Mouse (Mus musculus): ENCODE measurements around the gene Abhd15. TPM values are rescaled to one million over a fixed set of nuclear protein-coding genes. Genes with fewer than 3 reads are reported as not detected.

The Abhd15 gene
- 0.76 and 1.1 TPM in 2 replicates for polyA plus RNA-seq (2012; rRNA removed)
- polyA plus RNA-seq (2014; fragmentation: Nextera tagmentation; extraction: Ambion mirVana), result 2.3 and 2.7 TPM in 2 replicates

DNA sequence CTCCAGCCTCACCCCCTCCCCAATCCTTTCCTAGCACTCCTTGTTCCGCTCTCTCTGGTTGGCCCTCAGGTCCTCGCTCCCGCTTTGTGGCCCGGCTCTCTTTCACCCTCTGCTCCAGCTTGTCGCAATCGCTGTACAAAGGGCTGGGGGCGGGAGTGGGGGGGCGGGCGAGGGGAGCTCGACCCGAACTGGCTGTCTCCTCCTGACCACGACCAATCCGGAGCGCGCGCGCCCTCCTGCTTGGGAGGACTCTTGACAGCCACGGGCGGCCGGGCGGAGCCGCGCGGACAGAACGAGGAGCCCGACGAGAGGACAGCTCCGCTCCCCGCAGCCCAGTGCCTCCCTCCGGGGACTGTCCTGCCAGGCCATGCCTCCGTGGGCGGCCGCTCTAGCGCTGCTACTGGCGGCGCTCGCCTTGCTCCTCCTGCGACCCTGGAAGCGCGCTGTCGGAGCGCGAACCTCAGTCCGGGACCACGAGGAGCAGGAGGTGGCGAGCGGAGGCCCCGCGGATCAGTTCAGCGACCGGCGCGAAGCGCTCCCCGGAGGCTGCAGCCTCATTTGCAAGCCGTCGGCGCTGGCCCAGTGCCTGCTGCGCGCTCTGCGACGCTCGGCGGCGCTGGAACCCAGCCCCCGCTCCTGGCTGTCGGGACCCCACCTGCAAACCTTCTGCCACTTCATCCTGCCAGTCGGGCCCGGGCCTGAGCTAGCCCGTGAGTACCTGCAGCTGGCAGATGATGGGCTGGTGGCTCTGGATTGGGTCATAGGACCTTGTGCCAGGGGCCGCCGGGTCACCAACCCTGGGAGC, at the start of gene Abhd15:
Gene Abhd15 (plus strand): TSS at position 290 of the 805 bp plus-strand sequence.
- H3K36me3 ChIP-seq (replicated peaks; ENCODE audit: control insufficient read depth, insufficient read depth, low read depth), result no peaks in the 10 kb centered on the region
- H3K9me3 ChIP-seq (ENCODE audit: control insufficient read depth, low read length), result no peaks in the 10 kb centered on the region
- peak within 1 kb of the TSS; percentile 98 for H3K4me2 ChIP-seq (ENCODE audit: low read depth)
- ATAC-seq (ENCODE audit: insufficient read depth), result peak; percentile 46
- peak within 1 kb of the TSS; percentile 16; the same call in 1 of the 2 replicates for H3K27ac ChIP-seq
- peak in 1 of 3 experiments; percentile 52 for DNase-seq (ENCODE audit: low read depth in 3 of 3, low spot score in 3 of 3)
- peak within 1 kb of the TSS; percentile 46 for H3K9ac ChIP-seq (replicated peaks)
- TF ChIP-seq EP300 (IDR thresholded peaks at IDR 0.05; ENCODE audit: low read depth), result no peak
- no peak for TF ChIP-seq CTCF (IDR thresholded peaks at IDR 0.05; ENCODE audit: low read depth)
- H3K4me3 ChIP-seq (ENCODE audit: insufficient read depth in 1 of 2, low read depth in 2 of 2, low read length in 2 of 2), result peak within 1 kb of the TSS; percentile 80 to 84
- peaks cover 18 to 23% of the 10 kb centered on the region in 2 experiments for H3K4me1 ChIP-seq (replicated peaks; ENCODE audit: control insufficient read depth in 2 of 2, insufficient read depth in 2 of 2, low read length in 1 of 2)
- H3K27me3 ChIP-seq (ENCODE audit: control insufficient read depth, insufficient read depth, low read length), result peaks cover 37% of the 10 kb centered on the region
- WGBS (ENCODE audit: insufficient replicate concordance), result 1% methylated on average over 69 of the region's 72 CpGs

DNA sequence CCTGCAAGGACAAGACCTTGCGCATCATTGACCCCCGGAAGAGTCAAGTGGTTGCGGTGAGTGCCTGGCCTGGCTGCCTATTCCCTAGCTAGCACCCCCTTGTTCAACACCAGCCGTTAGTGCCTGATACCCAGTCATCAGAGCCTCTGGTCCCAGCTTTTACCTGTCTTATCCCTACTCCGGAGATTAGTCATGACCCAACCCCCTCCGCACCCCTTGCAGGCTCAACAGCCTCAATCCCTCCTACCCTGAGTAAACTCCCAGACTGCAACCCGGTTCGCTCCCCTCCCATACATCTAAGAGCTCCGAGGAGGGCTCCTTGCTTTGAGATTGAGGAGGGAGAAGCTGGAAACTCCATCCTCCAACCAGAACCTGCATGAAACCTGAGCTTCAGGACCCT, 48.4 kb upstream of the Abhd15 start:
- Histone ChIP-seq H3K4me3 (ENCODE audit: insufficient read depth in 1 of 2, low read depth in 2 of 2, low read length in 2 of 2) (no peak overlapping the region), H3K27ac (no peak overlapping the region), H3K27me3 (ENCODE audit: control insufficient read depth, insufficient read depth, low read length) (peaks cover 45% of the 10 kb centered on the region), H3K36me3 (replicated peaks; ENCODE audit: control insufficient read depth, insufficient read depth, low read depth) (no peaks in the 10 kb centered on the region), H3K4me1 (replicated peaks; ENCODE audit: control insufficient read depth in 2 of 2, insufficient read depth in 2 of 2, low read length in 1 of 2) (no peaks in the 10 kb centered on the region), H3K4me2 (ENCODE audit: low read depth) (no peak overlapping the region), H3K9me3 (ENCODE audit: control insufficient read depth, low read length) (no peaks in the 10 kb centered on the region), H3K9ac (replicated peaks) (no peak overlapping the region)
- WGBS (ENCODE audit: insufficient replicate concordance), result 36% methylated on average over 9 of the region's 9 CpGs
- ATAC-seq (ENCODE audit: insufficient read depth) (no peak), DNase-seq (ENCODE audit: low read depth in 3 of 3, low spot score in 3 of 3) (no peak)
- TF ChIP-seq CTCF (IDR thresholded peaks at IDR 0.05; ENCODE audit: low read depth) (no peak), EP300 (IDR thresholded peaks at IDR 0.05; ENCODE audit: low read depth) (no peak)

DNA sequence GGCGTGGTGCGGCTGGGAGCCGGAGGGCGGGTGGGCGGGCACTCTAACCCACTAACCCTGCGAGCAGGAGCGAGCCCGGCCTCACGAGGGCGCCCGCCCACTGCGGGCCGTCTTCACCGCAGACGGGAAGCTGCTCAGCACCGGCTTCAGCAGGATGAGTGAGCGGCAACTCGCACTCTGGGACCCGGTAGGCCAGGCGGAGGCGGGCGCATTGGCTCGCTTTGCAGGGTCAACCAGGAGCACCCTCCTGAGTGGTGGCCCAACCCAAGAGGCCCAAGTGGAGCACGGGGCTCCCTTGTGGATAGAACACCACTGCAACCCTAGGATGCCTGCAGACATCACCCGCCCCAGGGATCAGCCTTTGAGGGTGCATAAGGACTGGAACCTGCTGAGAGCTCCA, 47.8 kb upstream of the Abhd15 start:
- no peaks in the 10 kb centered on the region for H3K9me3 ChIP-seq (ENCODE audit: control insufficient read depth, low read length)
- peak overlapping the region; percentile 28 for H3K4me2 ChIP-seq (ENCODE audit: low read depth)
- no peak overlapping the region for H3K4me3 ChIP-seq (ENCODE audit: insufficient read depth in 1 of 2, low read depth in 2 of 2, low read length in 2 of 2)
- H3K36me3 ChIP-seq (replicated peaks; ENCODE audit: control insufficient read depth, insufficient read depth, low read depth), result no peaks in the 10 kb centered on the region
- ATAC-seq (ENCODE audit: insufficient read depth) (peak; percentile 45), DNase-seq (ENCODE audit: low read depth in 3 of 3, low spot score in 3 of 3) (peak in 1 of 3 experiments; percentile 17)
- 4% methylated on average over 25 of the region's 25 CpGs for WGBS (ENCODE audit: insufficient replicate concordance)
- H3K27me3 ChIP-seq (ENCODE audit: control insufficient read depth, insufficient read depth, low read length), result peaks cover 38% of the 10 kb centered on the region
- H3K9ac ChIP-seq (replicated peaks), result no peak overlapping the region
- H3K27ac ChIP-seq, result no peak overlapping the region
- TF ChIP-seq EP300 (IDR thresholded peaks at IDR 0.05; ENCODE audit: low read depth), result no peak
- TF ChIP-seq CTCF (IDR thresholded peaks at IDR 0.05; ENCODE audit: low read depth), result peak; percentile 75
- no peaks in the 10 kb centered on the region for H3K4me1 ChIP-seq (replicated peaks; ENCODE audit: control insufficient read depth in 2 of 2, insufficient read depth in 2 of 2, low read length in 1 of 2)

DNA sequence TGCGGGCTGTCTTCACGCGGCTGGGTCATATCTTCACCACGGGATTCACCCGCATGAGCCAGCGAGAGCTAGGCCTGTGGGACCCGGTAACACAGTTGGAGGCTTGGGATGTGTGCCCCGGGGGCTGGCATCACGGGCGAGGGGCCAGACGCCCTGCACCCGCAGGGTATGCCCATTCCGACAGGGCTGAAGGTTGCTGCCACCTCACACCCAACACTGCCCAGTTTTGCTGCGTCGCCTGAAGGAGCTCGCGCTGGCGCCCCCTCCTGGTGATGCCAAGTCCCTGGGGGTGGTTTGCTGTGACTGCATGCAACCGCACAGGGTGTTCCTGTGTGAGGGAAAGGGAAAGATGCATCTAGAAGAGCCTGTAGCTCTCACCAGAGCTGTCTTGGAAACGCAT, 47.1 kb upstream of the Abhd15 start:
- H3K4me1 ChIP-seq (replicated peaks; ENCODE audit: control insufficient read depth in 2 of 2, insufficient read depth in 2 of 2, low read length in 1 of 2), result no peaks in the 10 kb centered on the region
- H3K4me2 ChIP-seq (ENCODE audit: low read depth), result peak overlapping the region; percentile 45
- peaks cover 32% of the 10 kb centered on the region for H3K27me3 ChIP-seq (ENCODE audit: control insufficient read depth, insufficient read depth, low read length)
- ATAC-seq (ENCODE audit: insufficient read depth) (no peak), DNase-seq (ENCODE audit: low read depth in 3 of 3, low spot score in 3 of 3) (peak in 1 of 3 experiments; percentile 35)
- H3K36me3 ChIP-seq (replicated peaks; ENCODE audit: control insufficient read depth, insufficient read depth, low read depth), result no peaks in the 10 kb centered on the region
- H3K9ac ChIP-seq (replicated peaks), result no peak overlapping the region
- H3K4me3 ChIP-seq (ENCODE audit: insufficient read depth in 1 of 2, low read depth in 2 of 2, low read length in 2 of 2), result no peak overlapping the region
- no peaks in the 10 kb centered on the region for H3K9me3 ChIP-seq (ENCODE audit: control insufficient read depth, low read length)
- WGBS (ENCODE audit: insufficient replicate concordance), result 14% methylated on average over 20 of the region's 20 CpGs
- TF ChIP-seq EP300 (IDR thresholded peaks at IDR 0.05; ENCODE audit: low read depth) (no peak), CTCF (IDR thresholded peaks at IDR 0.05; ENCODE audit: low read depth) (peak; percentile 94)
- H3K27ac ChIP-seq, result no peak overlapping the region

DNA sequence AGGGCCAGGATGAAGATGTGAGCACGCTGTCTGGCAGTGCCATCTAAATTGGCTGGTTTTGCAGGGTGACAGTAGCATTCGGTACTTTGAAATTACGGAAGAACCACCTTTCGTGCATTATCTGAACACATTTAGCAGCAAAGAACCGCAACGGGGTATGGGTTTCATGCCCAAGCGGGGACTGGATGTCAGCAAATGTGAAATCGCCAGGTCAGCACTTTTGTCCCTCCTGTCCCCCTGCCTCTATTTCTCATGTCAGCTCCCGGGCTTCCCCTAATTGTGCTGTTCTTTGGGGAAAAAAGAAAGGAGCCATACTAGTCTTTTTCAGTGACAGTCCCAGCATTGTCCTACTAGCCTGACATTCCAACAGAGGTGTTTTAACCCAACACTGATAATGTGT, 46.5 kb upstream of the Abhd15 start:
- H3K36me3 ChIP-seq (replicated peaks; ENCODE audit: control insufficient read depth, insufficient read depth, low read depth), result no peaks in the 10 kb centered on the region
- 80% methylated on average over 9 of the region's 9 CpGs for WGBS (ENCODE audit: insufficient replicate concordance)

More for the DNA sequence above, 46.5 kb upstream of the Abhd15 start:
- no peak overlapping the region for H3K4me3 ChIP-seq (ENCODE audit: insufficient read depth in 1 of 2, low read depth in 2 of 2, low read length in 2 of 2)
- no peak overlapping the region for H3K27ac ChIP-seq
- H3K9me3 ChIP-seq (ENCODE audit: control insufficient read depth, low read length), result no peaks in the 10 kb centered on the region
- no peak for TF ChIP-seq EP300 (IDR thresholded peaks at IDR 0.05; ENCODE audit: low read depth)
- TF ChIP-seq CTCF (IDR thresholded peaks at IDR 0.05; ENCODE audit: low read depth), result no peak
- peaks cover 26% of the 10 kb centered on the region for H3K27me3 ChIP-seq (ENCODE audit: control insufficient read depth, insufficient read depth, low read length)
- no peak overlapping the region for H3K4me2 ChIP-seq (ENCODE audit: low read depth)
- no peaks in the 10 kb centered on the region for H3K4me1 ChIP-seq (replicated peaks; ENCODE audit: control insufficient read depth in 2 of 2, insufficient read depth in 2 of 2, low read length in 1 of 2)
- DNase-seq (ENCODE audit: low read depth in 3 of 3, low spot score in 3 of 3) (no peak), ATAC-seq (ENCODE audit: insufficient read depth) (no peak)
- no peak overlapping the region for H3K9ac ChIP-seq (replicated peaks)

All from liver, embryonic 14.5 days (tissue).